Comparison of ENCODE assay signal across 21 mouse cellular contexts in genomic region chr8:72455317-72455716, GRCm38 (mm10). TPM values are rescaled to one million over a fixed set of nuclear protein-coding genes. Genes with fewer than 3 reads are reported as not detected.
DNase-seq lines count a peak whose midpoint lies in the region; ATAC-seq and TF ChIP-seq lines count a peak whose summit lies in the region.
"Had no signal": no experiment of that assay in that cellular context is flagged by ENCODE, and none has a peak within 500 bp of the region (broad histone marks: within the 10 kb centered on the region; RNA-seq: fewer than 3 reads in every experiment).

No protein-coding gene starts in this region.

- H3K9ac ChIP-seq in limb, embryonic 12.5 days (replicated peaks), result no peak overlapping the region

- H3K4me1 ChIP-seq in limb, embryonic 12.5 days (replicated peaks), result no peaks in the 10 kb centered on the region
- H3K4me1 ChIP-seq in limb, embryonic 10.5 days, result no peaks in the 10 kb centered on the region
- H3K4me1 ChIP-seq in testis, adult 2 months (ENCODE audit: control insufficient read depth, insufficient read depth, low read length), result no peaks in the 10 kb centered on the region
- H3K4me1 ChIP-seq in forebrain, embryonic 10.5 days, result no peaks in the 10 kb centered on the region

- ATAC-seq in limb, embryonic 12.5 days (ENCODE audit: insufficient number of reproducible peaks, insufficient read depth, low FRiP score, low TSS enrichment, low read depth), result 0 out of 2 replicates have a peak, but pooled peaks have one; percentile 28
- ATAC-seq: activated CD4-positive, CD25-positive, alpha-beta regulatory T cell, adult 4 months; CD4-positive, CD25-positive, alpha-beta regulatory T cell, adult 4 months; Patski had no signal

- no peak for TF ChIP-seq CTCF in testis, adult 2 months (IDR thresholded peaks at IDR 0.05; ENCODE audit: control insufficient read depth, insufficient read depth, insufficient replicate concordance, low read depth, low read length)

- 91% methylated on average over 4 of the region's 4 CpGs for WGBS in limb, embryonic 12.5 days
- 92% methylated on average over 4 of the region's 4 CpGs for WGBS in limb, embryonic 10.5 days
- 92% methylated on average over 4 of the region's 4 CpGs for WGBS in forebrain, embryonic 10.5 days

- no peak overlapping the region for H3K27ac ChIP-seq in limb, embryonic 12.5 days
- H3K27ac ChIP-seq in limb, embryonic 10.5 days, result no peak overlapping the region
- peak overlapping the region; percentile 59 for H3K27ac ChIP-seq in testis, adult 2 months (ENCODE audit: control insufficient read depth, insufficient read depth, low read depth, low read length)
- no peak overlapping the region for H3K27ac ChIP-seq in forebrain, embryonic 10.5 days

- no peak for TF ChIP-seq POLR2A in testis, adult 2 months (IDR thresholded peaks at IDR 0.05; ENCODE audit: control insufficient read depth, low read depth, low read length)

- peaks cover 8% of the 10 kb centered on the region; the same call in 1 of the 2 replicates for H3K9me3 ChIP-seq in limb, embryonic 12.5 days
- H3K9me3 ChIP-seq in limb, embryonic 10.5 days (replicated peaks), result 0 out of 2 replicates have a peak, but pooled peaks cover 2% of the 10 kb centered on the region
- H3K9me3 ChIP-seq in forebrain, embryonic 10.5 days, result peaks cover 9% of the 10 kb centered on the region; the same call in 1 of the 2 replicates

- peak; percentile 27 for DNase-seq in adrenal gland, postnatal 14 days
- no peak for DNase-seq in adrenal gland, postnatal 36 days
- DNase-seq in limb, embryonic 10.5 days (ENCODE audit: low spot score), result no peak
- DNase-seq in testis, postnatal 10 days (ENCODE audit: low spot score), result no peak
- DNase-seq in testis, postnatal 14 days (ENCODE audit: low spot score), result peak; percentile 55
- DNase-seq in forebrain, embryonic 10.5 days (ENCODE audit: extremely low spot score, low spot score), result no peak
- DNase-seq: adrenal gland, adult 2 months; adrenal gland, adult 8-10 months; adrenal gland, postnatal 10 days; adrenal gland, postnatal 25 days; B cell, adult 2 months; cerebellum, adult 11 months; cerebellum, adult 11-12 months; cerebellum, adult 18-20 months; cerebellum, adult 2 months had no signal

- H3K4me3 ChIP-seq in limb, embryonic 12.5 days (replicated peaks), result no peak overlapping the region
- H3K4me3 ChIP-seq in limb, embryonic 10.5 days, result no peak overlapping the region
- H3K4me3 ChIP-seq in testis, adult 2 months (ENCODE audit: control insufficient read depth, low read depth, low read length), result no peak overlapping the region
- no peak overlapping the region for H3K4me3 ChIP-seq in forebrain, embryonic 10.5 days

- H3K27me3 ChIP-seq in limb, embryonic 12.5 days, result no peaks in the 10 kb centered on the region
- no peaks in the 10 kb centered on the region for H3K27me3 ChIP-seq in limb, embryonic 10.5 days (ENCODE audit: low read depth, poor library complexity, severe bottlenecking)
- H3K27me3 ChIP-seq in testis, adult 2 months (ENCODE audit: control insufficient read depth, insufficient read depth, low read length), result no peaks in the 10 kb centered on the region
- H3K27me3 ChIP-seq in forebrain, embryonic 10.5 days (ENCODE audit: poor library complexity, severe bottlenecking), result no peaks in the 10 kb centered on the region
- H3K27me3 ChIP-seq: CH12.LX, Patski had no signal

- no peak overlapping the region for H3K4me2 ChIP-seq in limb, embryonic 12.5 days

- peaks cover 79% of the 10 kb centered on the region for H3K36me3 ChIP-seq in limb, embryonic 12.5 days
- peaks cover 86% of the 10 kb centered on the region for H3K36me3 ChIP-seq in limb, embryonic 10.5 days
- peaks cover 2% of the 10 kb centered on the region; the same call in 1 of the 2 replicates for H3K36me3 ChIP-seq in testis, adult 2 months (ENCODE audit: control insufficient read depth, insufficient read depth, low read length)
- H3K36me3 ChIP-seq in forebrain, embryonic 10.5 days (replicated peaks), result peaks cover 80% of the 10 kb centered on the region

RNA-seq across cellular contexts. Expression of gene 1700030K09Rik, which starts 11.6 kb away (rescaled TPM):
- 8.5 and 9.1 TPM in 2 replicates for total RNA-seq in adrenal gland, postnatal 14 days (2021)
- total RNA-seq in adrenal gland, postnatal 36 days (2021), result 1 to 10 TPM; 7.1 to 8.1 TPM
- polyA plus RNA-seq in limb, embryonic 12.5 days (2016; fragmentation: Nextera tagmentation; extraction: Ambion mirVana), result 16.6 and 17.1 TPM in 2 replicates
- 14.6 and 16.1 TPM in 2 replicates for polyA plus RNA-seq in limb, embryonic 10.5 days (2016; fragmentation: Nextera tagmentation; extraction: Ambion mirVana)
- 44.3 and 46.6 TPM in 2 replicates for polyA plus RNA-seq in testis, adult 2 months (2012; rRNA removed)
- 13.6 and 14.3 TPM in 2 replicates for polyA plus RNA-seq in forebrain, embryonic 10.5 days (2016; fragmentation: Nextera tagmentation; extraction: Ambion mirVana)

RNA-seq across cellular contexts. Expression of gene Calr3, which starts 11.6 kb away (rescaled TPM):
- 3.1 and 4.5 TPM in 2 replicates for total RNA-seq in adrenal gland, postnatal 14 days (2021)
- total RNA-seq in adrenal gland, postnatal 36 days (2021), result 1 to 10 TPM; 3.7 to 4.3 TPM
- 0.78 and 1.6 TPM in 2 replicates for polyA plus RNA-seq in limb, embryonic 12.5 days (2016; fragmentation: Nextera tagmentation; extraction: Ambion mirVana)
- polyA plus RNA-seq in limb, embryonic 10.5 days (2016; fragmentation: Nextera tagmentation; extraction: Ambion mirVana), result 0.54 and 0.90 TPM in 2 replicates
- polyA plus RNA-seq in testis, adult 2 months (2012; rRNA removed), result 41.8 and 53.8 TPM in 2 replicates
- 1.1 and 1.5 TPM in 2 replicates for polyA plus RNA-seq in forebrain, embryonic 10.5 days (2016; fragmentation: Nextera tagmentation; extraction: Ambion mirVana)

RNA-seq across cellular contexts. Expression of gene Cherp, which starts 19.7 kb away (rescaled TPM):
- 49.6 and 68.5 TPM in 2 replicates for total RNA-seq in adrenal gland, postnatal 14 days (2021)
- 10 to 100 TPM; 57.3 to 63.1 TPM for total RNA-seq in adrenal gland, postnatal 36 days (2021)
- polyA plus RNA-seq in limb, embryonic 12.5 days (2016; fragmentation: Nextera tagmentation; extraction: Ambion mirVana), result 61.2 and 72.2 TPM in 2 replicates
- polyA plus RNA-seq in limb, embryonic 10.5 days (2016; fragmentation: Nextera tagmentation; extraction: Ambion mirVana), result 107 and 116 TPM in 2 replicates
- 54.1 and 57.7 TPM in 2 replicates for polyA plus RNA-seq in testis, adult 2 months (2012; rRNA removed)
- polyA plus RNA-seq in forebrain, embryonic 10.5 days (2016; fragmentation: Nextera tagmentation; extraction: Ambion mirVana), result 108 and 114 TPM in 2 replicates

RNA-seq across cellular contexts. Expression of gene Eps15l1, which starts 34.1 kb away (rescaled TPM):
- total RNA-seq in adrenal gland, postnatal 14 days (2021), result 49.9 and 53.9 TPM in 2 replicates
- total RNA-seq in adrenal gland, postnatal 36 days (2021), result 10 to 100 TPM; 38.6 to 52.6 TPM
- 71.8 and 74.6 TPM in 2 replicates for polyA plus RNA-seq in limb, embryonic 12.5 days (2016; fragmentation: Nextera tagmentation; extraction: Ambion mirVana)
- 75.3 and 85.1 TPM in 2 replicates for polyA plus RNA-seq in limb, embryonic 10.5 days (2016; fragmentation: Nextera tagmentation; extraction: Ambion mirVana)
- polyA plus RNA-seq in testis, adult 2 months (2012; rRNA removed), result 11.9 and 12.0 TPM in 2 replicates
- 72.9 and 74.3 TPM in 2 replicates for polyA plus RNA-seq in forebrain, embryonic 10.5 days (2016; fragmentation: Nextera tagmentation; extraction: Ambion mirVana)

RNA-seq across cellular contexts. Expression of gene Slc35e1, which starts 37.1 kb away (rescaled TPM):
- total RNA-seq in adrenal gland, postnatal 14 days (2021), result 33.6 and 34.9 TPM in 2 replicates
- total RNA-seq in adrenal gland, postnatal 36 days (2021), result 10 to 100 TPM; 36.2 to 37.7 TPM
- polyA plus RNA-seq in limb, embryonic 12.5 days (2016; fragmentation: Nextera tagmentation; extraction: Ambion mirVana), result 31.3 and 31.5 TPM in 2 replicates
- 30.5 and 31.0 TPM in 2 replicates for polyA plus RNA-seq in limb, embryonic 10.5 days (2016; fragmentation: Nextera tagmentation; extraction: Ambion mirVana)
- 9.1 and 10.4 TPM in 2 replicates for polyA plus RNA-seq in testis, adult 2 months (2012; rRNA removed)
- polyA plus RNA-seq in forebrain, embryonic 10.5 days (2016; fragmentation: Nextera tagmentation; extraction: Ambion mirVana), result 14.0 and 15.3 TPM in 2 replicates

Comparison
In these comparisons a context has a peak if more than half of its experiments do, and no peak if none do; other contexts are left out.
1. DNase-seq: peak in adrenal gland, postnatal 14 days (single experiment) and testis, postnatal 14 days (single experiment); none in adrenal gland, postnatal 36 days (0 of 2), limb, embryonic 10.5 days (single experiment), testis, postnatal 10 days (single experiment) and forebrain, embryonic 10.5 days (single experiment).
2. RNA of gene Calr3, which starts 11.6 kb away (polyA plus RNA-seq): 41.8 to 53.8 TPM in testis, adult 2 months; 0.78 to 1.6 TPM in limb, embryonic 12.5 days, 1.1 to 1.5 TPM in forebrain, embryonic 10.5 days and 0.54 to 0.90 TPM in limb, embryonic 10.5 days; every median in the first group is over 10 times any median in the second.